Mouse (Mus musculus) intestine, embryonic 16.5 days (tissue): Measurements from ENCODE around the gene Gm13695. TPM values are rescaled to one million over a fixed set of nuclear protein-coding genes. Genes with fewer than 3 reads are reported as not detected.

ENCODE experiments used
- polyA plus RNA-seq: library from polyadenylated mRNA; unstranded; fragments of >200 nt; fragmentation: Nextera tagmentation; extraction: Ambion mirVana; gene quantifications from 2 replicates; pipeline ENCODE4 v1.2.1, GENCODE M21; 2015

The Gm13695 gene
- polyA plus RNA-seq, 1 experiment from 2014 or later: not detected

Other genes starting within 250 kb of the Gm13695 start
- gene Itgav, start 242.9 kb upstream of the Gm13695 start, polyA plus RNA-seq: 39.6 and 45.7 TPM in 2 replicates
- 6.6 and 6.8 TPM in 2 replicates for gene Fam171b, start 154.7 kb upstream of the Gm13695 start, polyA plus RNA-seq
- not detected in 2 replicates for gene Zswim2, start 26.1 kb upstream of the Gm13695 start, polyA plus RNA-seq
- not detected in 2 replicates for gene Gm13698, start 11.6 kb upstream of the Gm13695 start, polyA plus RNA-seq
- not detected in 2 replicates for gene Gm13693, start 5.8 kb upstream of the Gm13695 start, polyA plus RNA-seq
- gene Gm13696, start 5.8 kb downstream of the Gm13695 start, polyA plus RNA-seq: not detected in 2 replicates
- gene Gm13694, start 11.6 kb downstream of the Gm13695 start, polyA plus RNA-seq: not detected in 2 replicates
- not detected in 2 replicates for gene Gm13697, start 17.4 kb downstream of the Gm13695 start, polyA plus RNA-seq
- gene Gm13691, start 23.2 kb downstream of the Gm13695 start, polyA plus RNA-seq: not detected in 2 replicates